Mouse (Mus musculus) liver, embryonic 14.5 days (tissue): ENCODE measurements at regions not wholly inside any gene's neighbourhood (a gene's known extent, or its start where the extent isn't known, plus 50 kb on each side); places are given as distances from the start of the nearest gene placed in this dataset.

Source experiments
- CTCF ChIP-seq: IDR thresholded peaks from 2 replicates; pipeline ENCODE4 v1.5.1; 2016; ENCODE audit warnings: antibody characterized with exemption, low read depth, control low read depth
- EP300 ChIP-seq: IDR thresholded peaks from 2 replicates; pipeline ENCODE4 v1.6.1; 2016; ENCODE audit warnings: antibody characterized with exemption, low read depth

DNA sequence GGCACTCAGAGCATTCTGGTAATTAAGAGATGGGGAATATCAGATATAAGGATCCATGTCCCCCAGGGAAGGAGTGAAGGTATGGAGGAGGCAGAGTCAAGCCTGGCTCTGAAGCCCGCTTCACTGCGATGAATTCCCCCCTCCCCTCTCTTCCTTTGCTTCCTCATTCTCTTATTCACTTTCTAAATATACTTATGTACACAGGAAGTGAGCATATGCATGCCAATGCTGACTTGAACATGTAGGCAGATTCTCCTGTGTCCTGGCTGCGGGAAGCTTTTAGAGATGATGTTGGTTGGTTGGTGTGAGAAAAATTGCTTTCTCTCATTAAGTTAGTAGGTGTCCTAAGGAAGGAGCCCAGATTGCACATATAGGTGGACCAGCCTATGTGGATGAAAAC is 192.1 kb downstream of the Tex29 start:
- TF ChIP-seq CTCF (no peak), EP300 (no peak)
